Mouse (Mus musculus): ENCODE data around the gene Cmtr1.
"Not testable (repeated sequence)": the region's sequence is repeated elsewhere in the genome, so short reads cannot be mapped to it uniquely, and the experiment has no call there.

The Cmtr1 gene

GRCm38 (mm10) chr17:29660076-29660761 is at the start of gene Cmtr1:
TSS of gene Cmtr1 (plus strand) at chr17:29660595.
- CTCF ChIA-PET = no interaction called here

DNA sequence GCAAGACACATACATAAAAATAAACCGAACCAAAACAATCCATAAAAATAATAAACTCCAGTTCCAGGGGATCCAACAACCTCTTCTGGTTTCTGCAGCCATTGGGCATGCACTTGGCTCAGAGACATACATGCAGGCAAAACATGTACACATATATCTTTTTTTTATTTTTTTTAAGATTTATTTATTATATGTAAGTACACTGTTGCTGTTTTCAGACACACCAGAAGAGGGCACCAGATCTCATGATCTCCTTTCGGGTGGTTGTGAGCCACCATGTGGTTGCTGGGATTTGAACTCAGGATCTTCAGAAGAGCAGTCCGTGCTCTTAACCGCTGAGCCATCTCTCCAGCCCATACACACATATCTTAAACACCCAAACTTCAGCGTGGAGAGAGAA is 46.9 kb upstream of the Cmtr1 start:
- CTCF ChIA-PET = not testable (repeated sequence)

GRCm38 (mm10) chr17:29614115-29615023 is 46.0 kb upstream of the Cmtr1 start, which contains the start of the genes Rnf8 and Gm28043:
TSS of gene Rnf8 (plus strand) at chr17:29614790.
TSS of gene Gm28043 (plus strand) at chr17:29614876.
- CTCF ChIA-PET = no interaction called here

DNA sequence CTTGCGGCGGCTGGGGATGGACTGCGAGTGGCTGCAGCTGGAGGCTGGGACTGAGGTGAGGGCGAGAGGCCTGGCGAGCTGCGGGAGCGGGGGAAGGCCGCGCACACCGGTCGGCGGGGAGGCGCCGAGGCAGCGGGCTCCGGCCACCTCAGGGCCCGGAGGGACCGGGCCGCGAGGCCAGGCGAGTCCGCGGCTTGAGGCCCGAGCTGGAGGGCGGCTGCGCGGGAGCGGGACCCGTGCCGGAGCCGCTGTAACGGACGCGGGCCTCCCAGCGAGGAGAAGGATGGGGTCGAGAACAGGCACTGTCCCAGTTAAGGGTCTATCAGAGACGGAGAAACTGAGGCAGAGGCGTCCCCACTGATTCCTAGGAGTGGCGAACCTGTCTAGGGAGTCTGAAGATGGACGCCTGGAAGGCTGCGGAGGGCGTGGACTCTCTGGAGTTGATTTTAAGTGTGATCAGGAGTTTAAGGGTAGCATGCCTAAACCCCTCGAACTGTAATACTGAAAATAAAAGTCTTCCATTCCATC is 45.3 kb upstream of the Cmtr1 start:
- CTCF ChIA-PET = no interaction called here

DNA sequence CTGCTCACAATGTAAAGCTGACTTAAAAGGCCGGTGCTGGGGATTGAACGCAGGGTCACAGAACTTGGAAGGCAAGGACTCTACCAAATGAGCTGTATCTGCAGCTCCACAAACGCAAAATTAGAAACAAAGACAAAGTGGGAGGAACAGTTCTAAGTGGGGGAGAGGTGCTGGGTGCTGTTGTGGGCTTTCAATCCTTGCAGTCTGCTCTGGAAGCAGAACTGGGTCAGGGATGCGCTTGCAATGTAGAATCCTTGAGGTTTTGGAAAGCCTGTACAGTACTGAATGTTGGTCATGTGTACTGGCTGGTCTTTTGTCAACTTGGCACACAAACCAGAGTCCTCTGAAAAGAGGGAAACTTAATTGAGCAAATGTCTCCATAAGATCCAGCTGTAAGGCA is 44.8 kb upstream of the Cmtr1 start:
- CTCF ChIA-PET = no interaction called here

- CTCF ChIA-PET = no interaction called here
Measured at GRCm38 (mm10) chr17:29619231-29619630, 41.2 kb upstream of the Cmtr1 start.

GRCm38 (mm10) chr17:29623488-29623887 is 36.9 kb upstream of the Cmtr1 start:
- CTCF ChIA-PET = no interaction called here

GRCm38 (mm10) chr17:29627285-29627684 is 33.1 kb upstream of the Cmtr1 start:
- CTCF ChIA-PET = no interaction called here

- CTCF ChIA-PET = no interaction called here
Measured at GRCm38 (mm10) chr17:29628946-29629345, 31.4 kb upstream of the Cmtr1 start.

DNA sequence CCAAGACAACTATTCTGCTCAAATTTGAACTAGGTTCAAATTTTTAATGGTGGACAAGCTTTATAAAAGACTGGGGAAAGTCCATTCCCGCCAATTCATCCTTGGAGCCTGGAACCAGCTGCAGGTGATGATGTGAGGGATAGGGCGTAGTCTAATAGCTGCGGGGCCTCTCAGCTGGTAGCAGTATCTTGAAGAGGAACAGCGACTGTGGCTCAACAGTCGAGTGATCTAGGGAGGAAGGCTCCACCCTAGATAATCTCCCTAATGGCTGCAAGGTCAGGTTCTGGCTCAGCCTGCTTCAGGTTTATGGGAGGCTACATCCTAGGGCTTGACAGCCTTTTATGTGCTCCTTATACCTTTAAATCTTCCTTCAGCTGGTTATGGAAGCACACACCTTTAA is 30.8 kb upstream of the Cmtr1 start:
- CTCF ChIA-PET = no interaction called here

- CTCF ChIA-PET = interaction anchor here (0.6 kb wide), 1 partner anchor 64 kb away, joined by 5 read pairs; no protein-coding TSS in a partner anchor
Measured at GRCm38 (mm10) chr17:29632312-29632711, 28.1 kb upstream of the Cmtr1 start.

- CTCF ChIA-PET = no interaction called here
Measured at GRCm38 (mm10) chr17:29635492-29635891, 24.9 kb upstream of the Cmtr1 start.

DNA sequence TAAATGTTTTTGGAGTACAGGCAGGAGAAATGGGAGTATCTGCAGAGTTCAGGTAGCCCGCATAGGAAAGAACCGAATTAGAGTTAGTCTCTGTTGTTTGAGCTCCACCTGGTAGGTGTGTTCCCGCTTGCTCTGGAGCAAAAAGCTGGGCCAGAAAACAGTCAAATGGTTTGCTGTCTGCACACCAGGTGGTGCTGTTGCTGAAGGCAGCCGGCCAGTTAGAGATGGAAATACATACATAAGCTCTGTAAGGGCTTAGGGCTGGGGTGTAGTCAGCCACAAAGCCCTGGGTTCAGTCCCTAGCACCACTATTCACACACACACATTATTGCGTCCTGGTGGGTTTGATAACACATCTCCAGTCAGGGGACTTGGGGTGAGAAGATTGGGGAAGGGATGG is 24.3 kb upstream of the Cmtr1 start:
- CTCF ChIA-PET = interaction anchor here (0.6 to 0.7 kb wide), 2 partner anchors 30 to 366 kb away, joined by 4 read pairs; no protein-coding TSS in a partner anchor

DNA sequence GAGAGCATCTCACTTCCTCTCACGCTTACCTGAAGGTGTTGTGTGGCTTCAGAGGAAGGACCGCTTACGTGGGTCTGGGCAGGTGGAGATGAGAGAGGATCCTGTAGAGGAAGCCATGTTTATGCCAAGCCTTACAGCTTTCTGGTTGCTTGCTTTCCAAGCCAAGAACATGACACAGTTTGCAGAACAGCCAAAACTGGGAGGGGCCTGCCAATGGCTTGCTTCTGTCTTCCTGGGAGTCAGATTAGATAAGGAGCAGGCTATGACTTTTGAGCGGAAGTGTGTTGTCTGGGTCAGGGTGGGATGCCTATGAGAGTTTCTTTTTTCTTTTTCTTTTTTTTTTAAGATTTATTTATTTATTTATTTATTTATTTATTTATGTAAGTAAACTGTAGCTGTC is 23.0 kb upstream of the Cmtr1 start:
- CTCF ChIA-PET = no interaction called here

- CTCF ChIA-PET = interaction anchor here (0.6 kb wide), 1 partner anchor 1897 kb away, joined by 3 read pairs; no protein-coding TSS in a partner anchor
Measured at GRCm38 (mm10) chr17:29637895-29638294, 22.5 kb upstream of the Cmtr1 start.

DNA sequence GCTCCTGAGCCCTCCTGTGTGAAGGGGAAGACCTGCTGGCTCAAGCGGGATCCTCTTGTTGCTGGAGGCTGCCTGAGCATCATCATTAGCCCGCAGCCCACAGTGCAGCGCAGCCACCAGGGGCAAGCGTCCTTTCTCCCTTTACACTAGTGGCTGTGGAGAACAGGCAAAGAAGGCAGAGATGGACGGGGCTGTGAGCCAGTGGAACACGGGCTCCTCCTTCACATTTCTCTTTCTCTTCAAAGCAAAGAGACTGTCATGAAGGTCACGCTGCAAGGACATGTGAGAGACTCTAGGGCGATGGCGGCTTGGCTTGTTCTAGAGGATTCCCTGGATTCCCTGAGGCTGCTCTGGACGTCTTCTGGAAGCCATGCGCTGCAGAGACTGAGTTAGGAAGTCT is 19.4 kb upstream of the Cmtr1 start:
- CTCF ChIA-PET = no interaction called here

- CTCF ChIA-PET = interaction anchor here (0.6 kb wide), 1 partner anchor 383 kb away, joined by 4 read pairs; no protein-coding TSS in a partner anchor
Measured at GRCm38 (mm10) chr17:29642219-29642618, 18.2 kb upstream of the Cmtr1 start.

DNA sequence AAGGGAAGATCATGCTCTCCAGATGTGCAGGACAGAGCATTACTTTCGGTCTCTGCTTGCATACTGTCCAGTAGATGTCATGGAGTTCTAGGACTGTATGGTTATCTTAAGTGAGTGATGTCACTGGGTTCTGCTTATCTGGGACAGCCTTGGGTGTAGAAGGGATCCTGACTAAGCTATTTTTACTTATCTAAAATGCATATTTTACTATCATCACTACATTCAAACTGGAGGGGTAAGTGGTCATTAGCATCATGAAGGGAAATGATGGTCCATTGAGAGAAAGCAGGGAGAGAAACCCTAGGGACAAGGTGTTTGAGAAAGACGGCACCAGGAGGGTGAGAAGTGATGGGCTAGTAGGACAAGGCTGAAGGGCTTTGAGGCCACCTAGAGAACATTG is 2.1 kb upstream of the Cmtr1 start:
- CTCF ChIA-PET = interaction anchor here (0.6 kb wide), 1 partner anchor 32 kb away, joined by 7 read pairs; no protein-coding TSS in a partner anchor

DNA sequence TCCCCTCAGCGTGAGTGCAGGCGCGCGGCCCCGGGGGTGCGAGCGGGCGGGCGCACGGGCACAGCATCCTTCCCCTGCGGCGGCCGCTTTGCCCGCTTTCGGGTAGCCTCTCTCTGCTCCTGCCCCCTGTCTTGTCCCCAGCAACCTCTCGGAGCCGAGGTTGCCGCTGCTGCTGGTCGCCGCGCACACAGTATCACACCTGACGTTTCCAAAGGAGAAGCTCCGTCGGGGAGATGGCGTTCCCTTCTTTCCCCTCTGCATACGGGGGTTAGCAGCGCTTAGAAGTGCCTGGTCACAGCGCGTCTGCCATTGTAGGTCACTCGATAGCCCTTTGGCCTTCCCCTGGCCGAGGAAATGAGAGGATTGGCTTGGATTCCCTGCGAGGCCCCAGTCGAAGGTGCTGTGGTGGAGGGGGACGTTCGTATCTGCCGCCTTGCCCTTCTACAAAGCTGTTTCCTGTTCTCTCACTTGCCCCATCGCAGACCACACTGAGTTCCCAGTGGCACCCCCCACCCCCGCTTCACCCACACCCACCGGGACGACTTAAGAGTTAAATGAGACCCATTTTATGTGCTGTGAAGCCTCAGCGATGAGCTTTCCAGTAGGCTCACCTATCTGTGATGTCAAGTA is 482 bp downstream of the Cmtr1 start:
- CTCF ChIA-PET = no interaction called here

- CTCF ChIA-PET = no interaction called here
Measured at GRCm38 (mm10) chr17:29662145-29662544, 1.8 kb downstream of the Cmtr1 start.

DNA sequence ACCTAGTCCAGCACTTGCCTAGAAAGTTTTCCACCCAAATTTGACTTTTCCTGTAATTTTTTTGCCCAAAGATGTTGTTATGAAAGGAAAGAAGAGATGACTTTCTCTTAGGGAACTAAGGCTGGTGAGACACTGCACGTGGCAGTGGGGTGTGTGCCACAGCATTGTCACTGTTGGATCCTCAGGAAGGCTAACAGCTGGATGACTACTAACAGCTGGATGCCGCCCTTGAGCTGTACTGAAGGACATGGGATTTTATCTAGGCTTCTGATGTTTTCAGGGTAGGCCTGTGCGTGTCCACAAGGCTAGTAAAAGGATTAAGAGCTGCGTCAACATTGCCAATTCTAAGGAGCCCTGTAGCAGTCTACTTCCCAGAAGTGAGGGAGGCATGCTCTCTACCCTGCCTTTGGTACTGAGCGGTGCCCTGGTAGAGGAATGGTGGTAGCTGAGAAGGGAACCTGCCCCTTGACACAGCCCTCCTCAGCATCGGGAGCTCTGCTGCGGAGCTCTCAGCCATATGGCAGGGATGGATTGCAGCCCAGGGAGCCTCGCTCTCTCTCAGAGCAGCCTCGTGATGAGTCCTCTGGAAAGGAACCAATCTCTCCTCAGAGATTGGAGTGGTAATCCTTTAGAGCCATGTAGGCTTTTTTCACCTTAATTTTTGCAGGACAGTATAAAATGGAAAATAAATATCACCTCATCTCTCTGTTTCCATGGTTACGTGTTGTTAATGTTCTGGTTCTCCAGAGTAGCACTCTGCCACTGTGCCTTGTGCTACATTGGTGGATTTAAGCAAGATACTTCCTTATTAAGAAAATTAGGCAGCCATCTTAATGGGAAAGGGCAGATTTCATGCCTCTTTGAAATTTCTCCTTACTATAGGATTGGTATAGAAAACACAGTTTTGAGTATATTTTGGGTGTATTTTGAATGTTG is 7.9 kb downstream of the Cmtr1 start:
- CTCF ChIA-PET = no interaction called here
